Mouse (Mus musculus) heart, embryonic 15.5 days (tissue): Measurements from ENCODE around the gene Dph5. TPM values are rescaled to one million over a fixed set of nuclear protein-coding genes. Genes with fewer than 3 reads are reported as not detected.
"Not testable (repeated sequence)": the region's sequence is repeated elsewhere in the genome, so short reads cannot be mapped to it uniquely, and the experiment has no call there.

Experiments used
- ATAC-seq: fragments of 200-750 bp; cut with Nextera tagmentation; replicated peaks from 2 replicates; pipeline ENCODE4 v1.8.0; 2017; ENCODE audit warnings: low read depth, moderate TSS enrichment; ENCODE audit not compliant: insufficient number of reproducible peaks, insufficient read depth, low FRiP score
- H3K27ac ChIP-seq: fragments of 300-500 bp; sonication (generic); 2 replicates; pipeline ENCODE4 v1.5.1; 2015; ENCODE audit warnings: mild to moderate bottlenecking, inconsistent platforms
- H3K27me3 ChIP-seq: fragments of 300-500 bp; sonication (generic); 2 replicates; pipeline ENCODE4 v1.6.1; 2015; ENCODE audit warnings: inconsistent platforms
- H3K36me3 ChIP-seq: fragments of 300-500 bp; sonication (generic); 2 replicates; pipeline ENCODE4 v1.6.1; 2015; ENCODE audit warnings: mild to moderate bottlenecking, inconsistent platforms
- H3K4me1 ChIP-seq: fragments of 300-500 bp; sonication (generic); replicated peaks from 2 replicates; pipeline ENCODE4 v1.6.1; 2015; ENCODE audit warnings: inconsistent platforms
- H3K4me2 ChIP-seq: fragments of 300-500 bp; sonication (generic); 2 replicates; pipeline ENCODE4 v1.6.1; 2015; ENCODE audit warnings: inconsistent platforms, mild to moderate bottlenecking, moderate library complexity
- H3K4me3 ChIP-seq: fragments of 300-500 bp; sonication (generic); 2 replicates; pipeline ENCODE4 v1.5.1; 2015; ENCODE audit warnings: mild to moderate bottlenecking, inconsistent platforms
- H3K9ac ChIP-seq: fragments of 300-500 bp; sonication (generic); 2 replicates; pipeline ENCODE4 v1.6.1; 2015; ENCODE audit warnings: mild to moderate bottlenecking, inconsistent platforms
- H3K9me3 ChIP-seq: fragments of 300-500 bp; sonication (generic); replicated peaks from 2 replicates; pipeline ENCODE4 v1.6.1; 2016; ENCODE audit warnings: inconsistent platforms
- WGBS: fragments of 180-500 bp; shearing (Covaris S2); methylation state at CpG from one replicate; pipeline ENCODE4 v1.1.7; 2015; ENCODE audit warnings: mixed read lengths; 5-methylcytosine and 5-hydroxymethylcytosine counted together
- polyA plus RNA-seq: library from polyadenylated mRNA; unstranded; fragments of >200 nt; fragmentation: Nextera tagmentation; extraction: Ambion mirVana; gene quantifications from 2 replicates; pipeline ENCODE4 v1.2.1, GENCODE M21; 2015

Dph5 gene
- polyA plus RNA-seq, 1 experiment from 2014 or later, result 15.2 TPM

GRCm38 (mm10) chr3:115858822-115859221 lies 28.8 kb upstream of the Dph5 start:
- Histone ChIP-seq H3K27me3 (no peaks in the 10 kb centered on the region), H3K27ac (no peak overlapping the region), H3K4me2 (no peak overlapping the region), H3K4me3 (no peak overlapping the region), H3K4me1 (0 out of 2 replicates have a peak, but pooled peaks cover 2% of the 10 kb centered on the region), H3K36me3 (no peaks in the 10 kb centered on the region), H3K9ac (no peak overlapping the region), H3K9me3 (no peaks in the 10 kb centered on the region)
- 88% methylated on average over 3 of the region's 3 CpGs for WGBS
- no peak for ATAC-seq

DNA sequence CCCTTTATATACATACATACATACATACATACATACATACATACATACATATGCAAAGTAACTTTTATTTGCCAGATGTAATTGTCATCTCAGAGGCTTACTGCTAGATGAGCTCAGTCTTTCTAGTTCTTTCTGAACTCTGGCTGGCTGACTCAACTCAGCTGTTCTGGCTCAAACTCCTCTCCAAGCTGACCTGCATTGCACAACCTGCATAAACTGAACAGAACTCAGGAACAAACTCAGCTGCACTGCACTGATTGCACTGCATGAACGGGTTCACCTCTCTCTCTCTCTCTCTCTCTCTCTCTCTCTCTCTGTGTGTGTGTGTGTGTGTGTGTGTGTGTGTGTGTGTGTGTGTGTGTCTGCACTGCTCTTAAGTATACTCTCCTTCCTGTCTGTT lies 26.9 kb upstream of the Dph5 start:
- not testable (repeated sequence) for H3K27me3 ChIP-seq, H3K9me3 ChIP-seq, H3K9ac ChIP-seq, H3K4me1 ChIP-seq, H3K27ac ChIP-seq, ATAC-seq, H3K4me3 ChIP-seq, H3K4me2 ChIP-seq, H3K36me3 ChIP-seq
- WGBS, result 78% methylated on average over 1 of the region's 1 CpGs

DNA sequence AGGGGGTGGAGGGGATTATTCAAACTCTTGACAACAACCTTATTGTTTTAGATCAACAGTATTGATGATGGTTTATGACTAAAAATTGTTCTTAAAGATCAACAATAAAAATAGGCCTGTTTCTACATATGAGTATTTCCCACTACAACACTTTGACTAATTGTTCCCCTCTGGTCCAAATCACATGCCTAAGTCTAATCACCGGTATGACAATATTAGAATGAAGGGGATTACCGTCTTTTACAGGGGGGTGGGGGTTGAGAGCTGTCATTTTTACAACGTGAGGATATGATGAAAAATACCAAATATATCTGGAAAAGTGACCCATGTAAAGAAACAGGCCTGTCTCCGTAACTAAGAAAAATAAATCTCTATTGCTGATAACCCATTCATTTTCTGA lies 24.1 kb upstream of the Dph5 start:
- Histone ChIP-seq H3K4me3 (no peak overlapping the region), H3K36me3 (no peaks in the 10 kb centered on the region), H3K27ac (no peak overlapping the region), H3K4me1 (peaks cover 3% of the 10 kb centered on the region; the same call in 1 of the 2 replicates), H3K27me3 (no peaks in the 10 kb centered on the region), H3K9me3 (no peaks in the 10 kb centered on the region), H3K4me2 (no peak overlapping the region), H3K9ac (no peak overlapping the region)
- 70% methylated on average over 4 of the region's 4 CpGs for whole genome bisulfite sequencing
- no peak for ATAC-seq

- no peak overlapping the region for H3K4me2 ChIP-seq
- H3K36me3 ChIP-seq, result no peaks in the 10 kb centered on the region
- no peaks in the 10 kb centered on the region for H3K27me3 ChIP-seq
- H3K4me1 ChIP-seq, result peaks cover 3% of the 10 kb centered on the region; the same call in 1 of the 2 replicates
- H3K27ac ChIP-seq, result peak overlapping the region; percentile 68
- H3K4me3 ChIP-seq, result no peak overlapping the region
- WGBS, result 21% methylated on average over 4 of the region's 4 CpGs
- H3K9me3 ChIP-seq, result no peaks in the 10 kb centered on the region
- no peak overlapping the region for H3K9ac ChIP-seq
- ATAC-seq, result 0 out of 2 replicates have a peak, but pooled peaks have one; percentile 58
These were observed 20.5 kb upstream of the Dph5 start for GRCm38 (mm10) chr3:115867150-115867549.

GRCm38 (mm10) chr3:115867901-115868300 lies 19.7 kb upstream of the Dph5 start:
- Histone ChIP-seq H3K4me1 (peaks cover 3% of the 10 kb centered on the region; the same call in 1 of the 2 replicates), H3K27ac (peak overlapping the region; percentile 68; the same call in 1 of the 2 replicates), H3K4me3 (no peak overlapping the region), H3K27me3 (no peaks in the 10 kb centered on the region), H3K4me2 (no peak overlapping the region), H3K9ac (no peak overlapping the region), H3K9me3 (no peaks in the 10 kb centered on the region), H3K36me3 (no peaks in the 10 kb centered on the region)
- ATAC-seq, result no peak
- 65% methylated on average over 1 of the region's 1 CpGs for WGBS

DNA sequence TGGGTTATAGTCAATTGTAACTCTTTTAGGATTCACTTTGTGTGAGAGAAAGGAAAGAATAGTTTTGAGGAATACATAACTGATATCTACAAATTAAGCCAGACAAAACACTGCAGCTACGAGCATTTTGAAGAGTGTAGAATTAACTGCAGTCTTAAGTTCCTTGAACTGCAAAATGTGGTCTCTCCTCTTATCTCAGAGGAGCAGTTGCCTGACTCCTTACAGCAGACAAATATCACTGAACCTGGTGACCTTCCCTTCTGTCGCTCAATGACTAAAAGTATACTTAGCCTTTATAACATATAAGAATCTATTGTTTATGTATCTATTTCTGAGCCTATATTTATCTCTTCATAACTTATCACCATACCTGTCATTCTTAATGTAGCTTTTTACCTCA lies 18.3 kb upstream of the Dph5 start:
- no peak for ATAC-seq
- Histone ChIP-seq H3K4me3 (no peak overlapping the region), H3K27me3 (no peaks in the 10 kb centered on the region), H3K27ac (no peak overlapping the region), H3K36me3 (no peaks in the 10 kb centered on the region), H3K9me3 (no peaks in the 10 kb centered on the region), H3K4me1 (peaks cover 3% of the 10 kb centered on the region; the same call in 1 of the 2 replicates), H3K4me2 (no peak overlapping the region), H3K9ac (no peak overlapping the region)
- WGBS, result 34% methylated on average over 2 of the region's 2 CpGs

- Histone ChIP-seq H3K4me1 (peaks cover 4% of the 10 kb centered on the region; the same call in 1 of the 2 replicates), H3K4me3 (no peak overlapping the region), H3K36me3 (no peaks in the 10 kb centered on the region), H3K9ac (no peak overlapping the region), H3K4me2 (no peak overlapping the region), H3K27me3 (no peaks in the 10 kb centered on the region), H3K27ac (no peak overlapping the region), H3K9me3 (peaks cover 3% of the 10 kb centered on the region; the same call in 1 of the 2 replicates)
- ATAC-seq, result no peak
- WGBS, result 44% methylated on average over 6 of the region's 6 CpGs
These were observed 12.1 kb upstream of the Dph5 start for GRCm38 (mm10) chr3:115875551-115875950.

GRCm38 (mm10) chr3:115877133-115877532 lies 10.5 kb upstream of the Dph5 start:
- peaks cover 4% of the 10 kb centered on the region; the same call in 1 of the 2 replicates for H3K4me1 ChIP-seq
- no peak overlapping the region for H3K4me2 ChIP-seq
- no peak overlapping the region for H3K27ac ChIP-seq
- H3K9me3 ChIP-seq, result peaks cover 3% of the 10 kb centered on the region; the same call in 1 of the 2 replicates
- no peak overlapping the region for H3K9ac ChIP-seq
- H3K4me3 ChIP-seq, result no peak overlapping the region
- no peaks in the 10 kb centered on the region for H3K27me3 ChIP-seq
- 77% methylated on average over 1 of the region's 1 CpGs for WGBS
- ATAC-seq, result no peak
- no peaks in the 10 kb centered on the region for H3K36me3 ChIP-seq

DNA sequence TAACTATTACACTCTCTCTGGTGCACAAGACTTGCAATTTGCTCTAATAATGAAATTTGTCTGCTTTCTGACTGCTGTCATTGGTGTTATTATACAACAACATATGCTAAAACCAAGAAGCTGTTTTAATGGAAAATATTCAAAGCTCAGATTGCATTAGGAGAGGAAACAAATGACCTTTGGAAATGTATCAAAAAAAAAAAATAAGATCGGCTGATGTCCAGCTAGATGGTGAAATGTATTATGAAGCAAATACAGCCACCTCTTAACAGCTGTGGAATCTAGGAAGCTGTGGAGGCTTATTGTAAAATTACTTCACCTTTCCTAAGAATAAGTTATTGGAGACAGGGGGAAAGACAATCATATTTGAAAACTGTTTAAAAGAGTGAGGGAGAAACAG lies 3.6 kb upstream of the Dph5 start:
- 87% methylated on average over 1 of the region's 1 CpGs for WGBS
- no peak overlapping the region for H3K4me2 ChIP-seq
- H3K9ac ChIP-seq, result no peak overlapping the region
- no peak overlapping the region for H3K27ac ChIP-seq
- no peak for ATAC-seq
- H3K27me3 ChIP-seq, result no peaks in the 10 kb centered on the region
- H3K9me3 ChIP-seq, result no peaks in the 10 kb centered on the region
- H3K4me3 ChIP-seq, result no peak overlapping the region
- no peaks in the 10 kb centered on the region for H3K36me3 ChIP-seq
- peaks cover 6% of the 10 kb centered on the region for H3K4me1 ChIP-seq

DNA sequence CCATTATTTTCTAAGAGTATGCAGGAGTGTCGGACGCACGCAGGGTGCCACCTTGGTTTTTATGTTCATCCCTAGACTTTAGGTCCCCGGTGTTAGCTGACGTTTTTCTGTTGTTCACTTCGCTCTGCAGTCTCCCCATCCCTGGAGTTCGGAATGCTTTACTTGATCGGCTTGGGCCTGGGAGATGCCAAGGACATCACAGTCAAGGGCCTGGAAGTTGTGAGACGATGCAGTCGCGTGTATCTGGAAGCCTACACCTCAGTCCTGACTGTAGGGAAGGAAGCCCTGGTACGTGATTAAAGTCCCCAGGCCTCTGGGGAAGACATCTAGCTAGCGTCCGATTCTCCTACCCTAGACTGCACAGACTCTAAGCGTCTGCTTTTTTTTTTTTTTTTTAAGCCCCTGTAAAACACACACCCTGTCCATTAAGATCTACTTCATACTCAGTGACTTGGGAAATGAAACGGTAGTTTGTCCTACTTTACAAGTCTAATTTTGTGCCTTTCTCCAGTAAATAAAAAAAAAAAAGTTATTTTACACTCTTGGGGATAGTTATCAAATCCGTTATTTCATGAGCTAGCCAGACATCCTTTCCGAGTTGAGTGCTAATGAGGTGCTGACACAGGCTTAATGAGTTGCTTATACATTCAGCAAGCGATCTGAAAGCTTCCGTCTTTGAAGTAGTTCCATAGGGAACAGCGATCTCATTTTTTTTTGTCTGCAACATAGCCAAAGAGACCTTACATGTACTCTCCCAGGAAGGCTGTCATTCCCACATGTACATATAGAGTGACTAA lies 871 bp downstream of the Dph5 start:
- Histone ChIP-seq H3K36me3 (0 out of 2 replicates have a peak, but pooled peaks cover 4% of the 10 kb centered on the region), H3K4me3 (peak overlapping the region; percentile 73), H3K4me2 (peak overlapping the region; percentile 80), H3K9ac (peak overlapping the region; percentile 69), H3K27ac (peak overlapping the region; percentile 86), H3K9me3 (no peaks in the 10 kb centered on the region), H3K27me3 (no peaks in the 10 kb centered on the region), H3K4me1 (peaks cover 6% of the 10 kb centered on the region)
- ATAC-seq, result peak; percentile 59
- WGBS, result 2% methylated on average over 21 of the region's 21 CpGs

- H3K27me3 ChIP-seq, result no peaks in the 10 kb centered on the region
- H3K4me1 ChIP-seq, result peaks cover 3% of the 10 kb centered on the region; the same call in 1 of the 2 replicates
- H3K9ac ChIP-seq, result no peak overlapping the region
- 0 out of 2 replicates have a peak, but pooled peaks cover 4% of the 10 kb centered on the region for H3K36me3 ChIP-seq
- no peak overlapping the region for H3K4me3 ChIP-seq
- H3K9me3 ChIP-seq, result no peaks in the 10 kb centered on the region
- H3K4me2 ChIP-seq, result no peak overlapping the region
- no peak overlapping the region for H3K27ac ChIP-seq
- ATAC-seq, result no peak
- WGBS, result 80% methylated on average over 4 of the region's 4 CpGs
These were observed 4.7 kb downstream of the Dph5 start for GRCm38 (mm10) chr3:115892341-115892740.

GRCm38 (mm10) chr3:115893166-115893565 lies 5.5 kb downstream of the Dph5 start:
- peaks cover 3% of the 10 kb centered on the region; the same call in 1 of the 2 replicates for H3K4me1 ChIP-seq
- H3K4me3 ChIP-seq, result no peak overlapping the region
- WGBS, result 90% methylated on average over 2 of the region's 2 CpGs

More at GRCm38 (mm10) chr3:115893166-115893565, 5.5 kb downstream of the Dph5 start:
- no peaks in the 10 kb centered on the region for H3K9me3 ChIP-seq
- no peak for ATAC-seq
- no peaks in the 10 kb centered on the region for H3K27me3 ChIP-seq
- 0 out of 2 replicates have a peak, but pooled peaks cover 4% of the 10 kb centered on the region for H3K36me3 ChIP-seq
- no peak overlapping the region for H3K27ac ChIP-seq
- no peak overlapping the region for H3K9ac ChIP-seq
- H3K4me2 ChIP-seq, result no peak overlapping the region
